Mouse (Mus musculus) adrenal gland, adult 8-10 months (tissue): ENCODE results near the gene Med12l. TPM values are rescaled to one million over a fixed set of nuclear protein-coding genes. Genes with fewer than 3 reads are reported as not detected.
"Not testable (repeated sequence)": the region's sequence is repeated elsewhere in the genome, so short reads cannot be mapped to it uniquely, and the experiment has no call there.

Source experiments
- DNase-seq: peaks from one replicate; pipeline ENCODE4 v3.0.0; 2022
- total RNA-seq, 4 experiments: library from RNA; stranded (reverse); gene quantifications; 2 replicates each; pipeline ENCODE4 v1.2.4; 2022

The Med12l gene
- total RNA-seq, 4 experiments from 2014 or later: 13.0 to 19.3 (median 16.9) TPM

- DNase-seq: no peak
Measured at GRCm38 (mm10) chr3:59022971-59023370, 17.3 kb downstream of the Med12l start.

- no peak for DNase-seq
Measured at GRCm38 (mm10) chr3:59024531-59025192, 19.0 kb downstream of the Med12l start.

- DNase-seq: no peak
Measured at GRCm38 (mm10) chr3:59025193-59025535, 19.5 kb downstream of the Med12l start.

GRCm38 (mm10) chr3:59028696-59029095, 23.1 kb downstream of the Med12l start:
- no peak for DNase-seq

GRCm38 (mm10) chr3:59030986-59031385, 25.4 kb downstream of the Med12l start:
- no peak for DNase-seq

GRCm38 (mm10) chr3:59041487-59041886, 35.9 kb downstream of the Med12l start:
- no peak for DNase-seq

- DNase-seq: no peak
Measured at GRCm38 (mm10) chr3:59054834-59055535, 49.4 kb downstream of the Med12l start.

GRCm38 (mm10) chr3:59059022-59059541, 53.5 kb downstream of the Med12l start:
- DNase-seq: peak; percentile 33

- no peak for DNase-seq
Measured at GRCm38 (mm10) chr3:59060131-59060530, 54.5 kb downstream of the Med12l start.

- no peak for DNase-seq
Measured at GRCm38 (mm10) chr3:59062141-59062540, 56.5 kb downstream of the Med12l start.

- DNase-seq: no peak
Measured at GRCm38 (mm10) chr3:59063431-59063830, 57.8 kb downstream of the Med12l start.

- no peak for DNase-seq
Measured at GRCm38 (mm10) chr3:59065937-59066336, 60.3 kb downstream of the Med12l start.

- no peak for DNase-seq
Measured at GRCm38 (mm10) chr3:59066558-59067294, 61.1 kb downstream of the Med12l start.

GRCm38 (mm10) chr3:59069071-59069470, 63.4 kb downstream of the Med12l start:
- DNase-seq: not testable (repeated sequence)

- DNase-seq: no peak
Measured at GRCm38 (mm10) chr3:59077278-59077677, 71.7 kb downstream of the Med12l start.

- peak; percentile 18 for DNase-seq
Measured at GRCm38 (mm10) chr3:59078585-59078984, 73.0 kb downstream of the Med12l start.

GRCm38 (mm10) chr3:59079327-59079726, 73.7 kb downstream of the Med12l start:
- DNase-seq: peak; percentile 27

- DNase-seq: no peak
Measured at GRCm38 (mm10) chr3:59080293-59080916, 74.8 kb downstream of the Med12l start.

GRCm38 (mm10) chr3:59080919-59081318, 75.3 kb downstream of the Med12l start:
- no peak for DNase-seq

- no peak for DNase-seq
Measured at GRCm38 (mm10) chr3:59092702-59093101, 87.1 kb downstream of the Med12l start.

GRCm38 (mm10) chr3:59097421-59097820, 91.8 kb downstream of the Med12l start:
- DNase-seq: no peak

GRCm38 (mm10) chr3:59098540-59098939, 92.9 kb downstream of the Med12l start:
- no peak for DNase-seq
